Mouse (Mus musculus): ENCODE measurements around the gene Gstp3. TPM values are rescaled to one million over a fixed set of nuclear protein-coding genes. Genes with fewer than 3 reads are reported as not detected.

Gene Gstp3
- polyA plus RNA-seq, 1 experiment from 2014 or later = 0.80 TPM

DNA sequence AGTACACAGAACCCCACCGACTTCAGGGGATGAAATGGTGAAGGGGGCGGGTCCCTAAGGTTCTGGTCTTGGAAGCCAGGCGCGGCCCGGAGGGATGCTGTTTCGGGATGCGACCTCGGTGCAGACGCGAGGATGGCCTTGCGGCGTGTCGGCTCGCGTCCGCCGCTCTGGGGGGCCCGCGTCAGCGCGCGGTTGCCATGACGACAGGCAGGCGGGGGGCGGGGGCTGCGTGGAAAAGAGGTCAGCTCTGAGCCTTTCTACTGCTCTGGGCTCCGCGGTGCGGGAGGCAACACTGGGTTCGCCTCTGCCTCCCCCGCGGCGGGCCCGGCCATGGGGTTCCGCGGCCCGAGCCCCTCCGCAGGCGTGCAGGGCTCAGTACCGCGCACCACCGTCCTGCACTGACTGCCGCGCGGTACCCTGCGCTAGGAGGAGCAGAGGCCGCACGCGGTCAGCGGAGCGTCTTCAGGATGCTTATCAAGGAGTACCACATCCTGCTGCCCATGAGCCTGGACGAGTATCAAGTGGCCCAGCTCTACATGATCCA is 41.4 kb upstream of the Gstp3 start:
- H3K4me1 ChIP-seq (ENCODE audit: control insufficient read depth, insufficient read depth, low read length) = peaks cover 32% of the 10 kb centered on the region
- H3K27ac ChIP-seq (ENCODE audit: low read length) = no peak overlapping the region
- WGBS = under 1% methylated on average over 50 of the region's 52 CpGs

DNA sequence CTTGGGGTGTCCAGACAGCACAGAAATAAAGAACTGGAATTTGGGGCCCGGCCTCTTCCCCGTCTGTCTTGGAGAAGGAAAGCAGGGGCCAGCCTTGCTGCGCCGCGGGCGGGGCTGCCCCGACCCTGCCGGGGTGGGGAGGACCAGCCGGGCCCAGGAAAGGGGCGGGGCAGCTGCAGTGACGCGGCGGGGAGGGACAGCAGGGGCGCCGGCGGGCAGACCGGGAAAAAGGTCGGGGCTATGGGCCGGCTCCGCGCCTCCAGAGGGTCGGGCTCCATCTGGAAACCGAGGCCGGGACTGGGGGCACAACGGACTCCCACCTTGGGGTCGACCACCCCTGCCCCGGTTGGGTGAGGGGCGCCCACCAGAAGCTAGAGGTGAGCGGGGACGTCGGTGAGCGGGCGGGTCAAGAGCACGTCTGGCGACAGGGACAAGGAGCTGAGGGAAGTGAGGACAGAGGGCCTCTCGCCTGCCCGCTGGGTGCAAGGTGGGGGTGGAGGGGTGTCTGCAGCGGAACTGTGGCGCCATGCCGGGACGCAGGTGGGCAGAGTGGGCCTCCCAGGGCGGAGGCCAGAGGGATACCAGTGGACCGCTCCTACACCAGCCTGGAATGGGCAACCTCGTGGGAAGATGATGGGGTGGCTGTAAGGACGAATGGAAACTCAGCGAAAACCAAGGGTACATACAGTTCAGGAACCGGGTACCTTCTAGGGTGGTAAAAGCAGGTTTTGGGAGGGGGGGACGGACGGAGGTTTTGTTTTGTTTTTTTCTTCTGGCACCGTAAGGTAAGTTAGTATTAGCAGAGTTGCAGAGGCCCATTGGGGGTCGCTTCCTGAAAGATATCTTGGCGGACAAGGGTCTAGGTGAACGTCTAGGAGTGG is 40.7 kb upstream of the Gstp3 start, which contains the start of gene Pitpnm1:
Gene Pitpnm1 (plus strand): TSS at position 162 of the 881 bp plus-strand sequence.
- Histone ChIP-seq H3K9me3 (replicated peaks; ENCODE audit: control insufficient read depth, low read length) (no peaks in the 10 kb centered on the region), H3K4me1 (ENCODE audit: control insufficient read depth, insufficient read depth, low read length) (peaks cover 32% of the 10 kb centered on the region), H3K27me3 (ENCODE audit: control insufficient read depth, insufficient read depth, low read length) (peaks cover 20% of the 10 kb centered on the region; the same call in 1 of the 2 replicates), H3K4me2 (ENCODE audit: low read depth, low read length) (peak within 1 kb of the TSS; percentile 92), H3K9ac (ENCODE audit: low read length) (peak within 1 kb of the TSS; percentile 78), H3K4me3 (ENCODE audit: low read length) (peak within 1 kb of the TSS; percentile 71), H3K27ac (ENCODE audit: low read length) (peak within 1 kb of the TSS; percentile 49), H3K36me3 (ENCODE audit: control insufficient read depth, insufficient read depth) (peaks cover 2% of the 10 kb centered on the region; the same call in 1 of the 2 replicates)
- peak; percentile 8; the same call in 1 of the 2 replicates for ATAC-seq (replicated peaks; ENCODE audit: extremely low read depth, insufficient read depth, low FRiP score)
- under 1% methylated on average over 52 of the region's 53 CpGs for WGBS

More for the DNA sequence above, 41.4 kb upstream of the Gstp3 start:
- Histone ChIP-seq H3K27me3 (ENCODE audit: control insufficient read depth, insufficient read depth, low read length) (peaks cover 20% of the 10 kb centered on the region; the same call in 1 of the 2 replicates), H3K4me3 (ENCODE audit: low read length) (peak overlapping the region; percentile 71), H3K4me2 (ENCODE audit: low read depth, low read length) (peak overlapping the region; percentile 92), H3K36me3 (ENCODE audit: control insufficient read depth, insufficient read depth) (peaks cover 2% of the 10 kb centered on the region; the same call in 1 of the 2 replicates), H3K9ac (ENCODE audit: low read length) (peak overlapping the region; percentile 78), H3K9me3 (replicated peaks; ENCODE audit: control insufficient read depth, low read length) (no peaks in the 10 kb centered on the region)
- no peak for ATAC-seq (replicated peaks; ENCODE audit: extremely low read depth, insufficient read depth, low FRiP score)

DNA sequence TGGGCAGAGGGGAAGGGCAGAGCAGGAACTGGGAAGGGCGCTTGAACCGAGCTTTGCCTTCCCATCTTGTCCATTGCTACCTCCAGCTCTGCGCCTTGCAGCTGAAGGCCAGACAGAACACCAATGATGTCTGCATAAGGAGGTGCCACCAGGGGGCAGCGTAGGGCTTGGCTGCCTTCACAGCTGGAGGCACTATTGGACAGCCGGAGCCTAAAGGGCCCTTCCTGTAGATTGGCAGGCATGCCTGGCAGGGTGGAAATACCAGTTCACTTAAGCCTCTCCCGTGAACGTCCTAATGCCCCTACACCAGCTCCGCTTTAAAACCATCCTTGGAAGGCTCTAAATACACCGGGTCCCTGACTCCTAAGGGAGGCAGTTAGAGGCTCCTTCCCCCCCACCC is 39.7 kb upstream of the Gstp3 start:
- peak overlapping the region; percentile 49 for H3K27ac ChIP-seq (ENCODE audit: low read length)
- WGBS = 10% methylated on average over 9 of the region's 9 CpGs
- ATAC-seq (replicated peaks; ENCODE audit: extremely low read depth, insufficient read depth, low FRiP score) = peak; percentile 12; the same call in 1 of the 2 replicates

DNA sequence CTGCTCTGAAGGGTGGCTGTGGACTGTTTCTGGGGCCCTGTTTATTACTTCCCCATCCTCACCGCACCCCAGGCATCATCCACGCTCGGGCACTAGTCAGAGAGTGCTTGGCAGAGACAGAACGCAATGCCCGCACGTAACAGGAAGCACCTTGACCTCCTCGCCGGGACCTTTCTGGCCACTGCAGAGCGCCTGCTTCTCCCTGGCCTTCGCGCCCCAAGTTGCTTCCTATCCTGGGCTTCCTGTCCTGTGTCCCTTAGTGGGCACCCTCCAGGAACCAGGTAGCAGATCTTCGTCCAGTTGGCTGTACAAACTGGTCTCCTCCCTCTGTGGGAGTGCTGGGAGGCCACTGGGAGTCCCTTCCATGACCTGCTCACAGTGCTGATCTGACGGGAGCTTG is 39.1 kb upstream of the Gstp3 start:
- Histone ChIP-seq H3K4me3 (ENCODE audit: low read length) (no peak overlapping the region; the same call in 1 of the 2 replicates), H3K4me1 (ENCODE audit: control insufficient read depth, insufficient read depth, low read length) (peaks cover 32% of the 10 kb centered on the region), H3K9ac (ENCODE audit: low read length) (no peak overlapping the region), H3K9me3 (replicated peaks; ENCODE audit: control insufficient read depth, low read length) (no peaks in the 10 kb centered on the region), H3K27me3 (ENCODE audit: control insufficient read depth, insufficient read depth, low read length) (peaks cover 20% of the 10 kb centered on the region; the same call in 1 of the 2 replicates), H3K36me3 (ENCODE audit: control insufficient read depth, insufficient read depth) (peaks cover 2% of the 10 kb centered on the region; the same call in 1 of the 2 replicates), H3K4me2 (ENCODE audit: low read depth, low read length) (no peak overlapping the region), H3K27ac (ENCODE audit: low read length) (no peak overlapping the region; the same call in 1 of the 2 replicates)
- no peak for ATAC-seq (replicated peaks; ENCODE audit: extremely low read depth, insufficient read depth, low FRiP score)
- WGBS = 89% methylated on average over 13 of the region's 13 CpGs

More for the DNA sequence above, 39.7 kb upstream of the Gstp3 start:
- Histone ChIP-seq H3K27me3 (ENCODE audit: control insufficient read depth, insufficient read depth, low read length) (peaks cover 20% of the 10 kb centered on the region; the same call in 1 of the 2 replicates), H3K4me3 (ENCODE audit: low read length) (peak overlapping the region; percentile 71), H3K36me3 (ENCODE audit: control insufficient read depth, insufficient read depth) (peaks cover 2% of the 10 kb centered on the region; the same call in 1 of the 2 replicates), H3K4me2 (ENCODE audit: low read depth, low read length) (peak overlapping the region; percentile 92), H3K4me1 (ENCODE audit: control insufficient read depth, insufficient read depth, low read length) (peaks cover 32% of the 10 kb centered on the region), H3K9ac (ENCODE audit: low read length) (peak overlapping the region; percentile 78), H3K9me3 (replicated peaks; ENCODE audit: control insufficient read depth, low read length) (no peaks in the 10 kb centered on the region)

DNA sequence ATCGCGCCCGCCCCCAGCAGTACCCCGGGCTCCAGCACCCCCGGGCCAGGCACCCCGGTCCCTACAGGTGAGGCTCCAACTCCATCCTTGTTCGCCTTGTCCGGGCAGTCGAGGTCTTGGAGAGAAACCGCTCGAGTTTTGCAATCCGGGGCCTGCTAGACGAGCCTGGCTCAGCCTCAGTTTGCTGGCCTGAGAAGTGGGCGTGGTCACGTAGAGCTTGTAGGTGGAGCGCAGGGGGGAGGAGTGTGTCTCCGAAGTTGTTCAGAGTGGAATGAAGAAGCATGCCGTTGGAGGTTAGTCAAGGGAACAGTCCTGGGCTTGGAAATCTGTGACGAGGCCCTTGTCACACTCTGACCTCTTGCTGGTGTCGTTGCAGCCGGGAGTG is 38.1 kb upstream of the Gstp3 start:
- Histone ChIP-seq H3K27me3 (ENCODE audit: control insufficient read depth, insufficient read depth, low read length) (peaks cover 18% of the 10 kb centered on the region; the same call in 1 of the 2 replicates), H3K4me2 (ENCODE audit: low read depth, low read length) (peak overlapping the region; percentile 68), H3K9me3 (replicated peaks; ENCODE audit: control insufficient read depth, low read length) (no peaks in the 10 kb centered on the region), H3K9ac (ENCODE audit: low read length) (peak overlapping the region; percentile 71), H3K4me1 (ENCODE audit: control insufficient read depth, insufficient read depth, low read length) (peaks cover 32% of the 10 kb centered on the region), H3K27ac (ENCODE audit: low read length) (peak overlapping the region; percentile 77), H3K4me3 (ENCODE audit: low read length) (peak overlapping the region; percentile 70), H3K36me3 (ENCODE audit: control insufficient read depth, insufficient read depth) (no peaks in the 10 kb centered on the region)
- ATAC-seq (replicated peaks; ENCODE audit: extremely low read depth, insufficient read depth, low FRiP score) = peak; percentile 21
- under 1% methylated on average over 21 of the region's 21 CpGs for WGBS

DNA sequence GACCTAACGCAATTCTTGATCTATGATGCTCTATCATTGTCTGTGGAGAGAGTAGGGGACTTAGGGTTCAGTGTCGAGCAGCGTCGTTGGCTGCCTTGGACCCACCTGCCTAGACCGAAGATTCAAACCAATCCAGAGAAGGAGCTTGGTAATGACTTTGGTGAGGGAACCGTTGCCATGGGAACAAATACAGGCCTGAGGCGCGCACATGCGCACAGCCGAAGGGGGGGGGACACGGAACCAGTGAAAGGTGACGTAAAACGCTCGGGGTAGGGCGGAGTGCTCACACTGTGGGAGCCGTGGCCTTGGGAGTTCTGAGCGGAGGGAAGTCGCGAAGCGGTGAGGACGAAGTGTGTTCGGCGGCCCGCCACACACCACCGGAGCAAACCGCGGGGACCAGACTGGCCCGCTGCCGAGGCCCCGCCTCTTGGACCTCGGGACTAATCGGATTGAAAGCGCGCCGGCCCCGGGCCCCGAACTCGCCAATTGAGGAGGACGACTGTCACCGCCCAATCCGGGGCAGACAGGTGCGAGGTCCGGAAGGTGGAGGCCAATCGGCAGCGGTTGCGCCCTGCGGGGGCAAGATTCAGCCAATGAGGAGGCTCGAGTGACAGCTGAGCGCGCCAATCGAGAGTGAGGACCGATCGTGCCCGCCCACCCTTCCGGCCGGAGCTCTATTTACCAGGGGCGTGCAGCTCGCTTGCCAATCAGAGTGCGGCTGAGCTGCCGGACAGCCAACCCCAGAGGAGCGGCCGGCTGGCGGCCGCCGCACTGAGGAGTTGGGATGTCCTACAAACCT is 37.5 kb upstream of the Gstp3 start, which contains the start of gene Cdk2ap2:
Gene Cdk2ap2 (plus strand): TSS at position 541 of the 799 bp plus-strand sequence.
- WGBS = under 1% methylated on average over 65 of the region's 65 CpGs

DNA sequence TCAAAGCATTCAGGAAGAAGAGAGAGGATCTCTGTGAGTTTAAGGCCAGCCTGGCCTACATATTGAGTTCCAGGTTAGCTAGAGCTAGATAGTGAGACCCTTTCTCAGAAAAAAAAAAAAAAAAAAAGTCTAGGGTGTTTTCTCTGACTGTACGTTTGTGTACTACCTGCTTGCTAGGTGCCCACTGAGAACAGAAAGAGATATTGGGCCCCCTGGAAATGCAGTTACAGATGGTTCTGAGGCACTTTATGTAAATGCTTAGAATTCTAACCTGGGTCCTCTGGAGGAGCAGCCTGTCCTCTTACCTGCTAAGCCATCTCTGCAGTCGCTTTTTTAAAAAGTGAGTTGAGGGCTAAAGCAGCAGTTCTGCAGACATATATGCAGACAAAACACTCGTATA is 36.4 kb upstream of the Gstp3 start:
- Histone ChIP-seq H3K27me3 (ENCODE audit: control insufficient read depth, insufficient read depth, low read length) (peaks cover 5% of the 10 kb centered on the region; the same call in 1 of the 2 replicates), H3K36me3 (ENCODE audit: control insufficient read depth, insufficient read depth) (no peaks in the 10 kb centered on the region), H3K4me2 (ENCODE audit: low read depth, low read length) (no peak overlapping the region), H3K27ac (ENCODE audit: low read length) (no peak overlapping the region), H3K9me3 (replicated peaks; ENCODE audit: control insufficient read depth, low read length) (no peaks in the 10 kb centered on the region), H3K9ac (ENCODE audit: low read length) (no peak overlapping the region), H3K4me1 (ENCODE audit: control insufficient read depth, insufficient read depth, low read length) (peaks cover 28% of the 10 kb centered on the region), H3K4me3 (ENCODE audit: low read length) (no peak overlapping the region)
- WGBS = 66% methylated on average over 3 of the region's 3 CpGs
- no peak for ATAC-seq (replicated peaks; ENCODE audit: extremely low read depth, insufficient read depth, low FRiP score)

More for the DNA sequence above, 37.5 kb upstream of the Gstp3 start, which contains the start of gene Cdk2ap2:
- no peaks in the 10 kb centered on the region for H3K9me3 ChIP-seq (replicated peaks; ENCODE audit: control insufficient read depth, low read length)
- peaks cover 12% of the 10 kb centered on the region; the same call in 1 of the 2 replicates for H3K27me3 ChIP-seq (ENCODE audit: control insufficient read depth, insufficient read depth, low read length)
- peaks cover 32% of the 10 kb centered on the region for H3K4me1 ChIP-seq (ENCODE audit: control insufficient read depth, insufficient read depth, low read length)
- H3K27ac ChIP-seq (ENCODE audit: low read length) = peak within 1 kb of the TSS; percentile 86
- peak within 1 kb of the TSS; percentile 68 for H3K4me2 ChIP-seq (ENCODE audit: low read depth, low read length)
- peak within 1 kb of the TSS; percentile 76 for H3K9ac ChIP-seq (ENCODE audit: low read length)
- peak; percentile 90 for ATAC-seq (replicated peaks; ENCODE audit: extremely low read depth, insufficient read depth, low FRiP score)
- no peaks in the 10 kb centered on the region for H3K36me3 ChIP-seq (ENCODE audit: control insufficient read depth, insufficient read depth)
- H3K4me3 ChIP-seq (ENCODE audit: low read length) = peak within 1 kb of the TSS; percentile 70

DNA sequence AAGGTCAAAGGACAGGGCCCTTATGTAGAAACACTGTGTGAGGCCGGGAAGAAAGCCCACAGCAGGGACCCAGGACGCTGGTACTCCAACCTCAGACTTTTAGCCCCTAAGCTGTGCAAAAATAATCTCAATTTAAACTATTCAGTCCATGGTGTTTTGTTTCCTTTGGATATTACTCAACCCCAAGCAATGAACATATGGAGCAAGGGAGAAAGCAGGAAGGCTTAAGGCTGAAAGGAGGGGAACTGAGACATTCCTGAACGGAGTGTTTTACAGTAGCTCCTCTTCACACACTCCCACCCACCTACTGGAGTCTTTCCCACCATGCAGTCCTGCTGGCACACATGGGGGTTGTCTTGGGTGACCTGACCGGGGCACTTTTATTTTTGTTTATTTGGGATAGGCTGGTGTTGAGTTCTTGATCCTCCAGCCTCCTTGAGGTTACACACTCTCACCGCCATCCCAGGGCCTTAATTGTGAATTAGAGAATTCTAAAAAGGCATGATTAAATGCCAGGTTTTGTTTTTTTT is 35.5 kb upstream of the Gstp3 start:
- 70% methylated on average over 5 of the region's 5 CpGs for WGBS

More for the DNA sequence above, 35.5 kb upstream of the Gstp3 start:
- Histone ChIP-seq H3K27me3 (ENCODE audit: control insufficient read depth, insufficient read depth, low read length) (no peaks in the 10 kb centered on the region), H3K36me3 (ENCODE audit: control insufficient read depth, insufficient read depth) (no peaks in the 10 kb centered on the region), H3K4me3 (ENCODE audit: low read length) (no peak overlapping the region), H3K4me1 (ENCODE audit: control insufficient read depth, insufficient read depth, low read length) (peaks cover 22% of the 10 kb centered on the region), H3K4me2 (ENCODE audit: low read depth, low read length) (no peak overlapping the region), H3K9me3 (replicated peaks; ENCODE audit: control insufficient read depth, low read length) (no peaks in the 10 kb centered on the region), H3K9ac (ENCODE audit: low read length) (no peak overlapping the region), H3K27ac (ENCODE audit: low read length) (no peak overlapping the region)
- ATAC-seq (replicated peaks; ENCODE audit: extremely low read depth, insufficient read depth, low FRiP score) = no peak
